Mouse (Mus musculus): ENCODE measurements around the gene Syt11.
"Not testable (repeated sequence)": the region's sequence is repeated elsewhere in the genome, so short reads cannot be mapped to it uniquely, and the experiment has no call there.

Gene Syt11

GRCm38 (mm10) chr3:88755541-88755940 is 19.4 kb downstream of the Syt11 start:
- no peak for DNase-seq (ENCODE audit: low read depth, low spot score)
- H3K36me3 ChIP-seq (ENCODE audit: control insufficient read depth, insufficient read depth, low read length, poor library complexity, severe bottlenecking), result no peaks in the 10 kb centered on the region
- no peaks in the 10 kb centered on the region for H3K27me3 ChIP-seq (ENCODE audit: control insufficient read depth, insufficient read depth, low read length, poor library complexity, severe bottlenecking)

- H3K36me3 ChIP-seq (ENCODE audit: control insufficient read depth, insufficient read depth, low read length, poor library complexity, severe bottlenecking), result no peaks in the 10 kb centered on the region
Observed at GRCm38 (mm10) chr3:88754283-88754682, 20.7 kb downstream of the Syt11 start.

GRCm38 (mm10) chr3:88746871-88747231 is 28.1 kb downstream of the Syt11 start:
- no peaks in the 10 kb centered on the region for H3K27me3 ChIP-seq (ENCODE audit: control insufficient read depth, insufficient read depth, low read length, poor library complexity, severe bottlenecking)
- no peak for DNase-seq (ENCODE audit: low read depth, low spot score)
- no peaks in the 10 kb centered on the region for H3K36me3 ChIP-seq (ENCODE audit: control insufficient read depth, insufficient read depth, low read length, poor library complexity, severe bottlenecking)

More at GRCm38 (mm10) chr3:88754283-88754682, 20.7 kb downstream of the Syt11 start:
- no peaks in the 10 kb centered on the region for H3K27me3 ChIP-seq (ENCODE audit: control insufficient read depth, insufficient read depth, low read length, poor library complexity, severe bottlenecking)
- DNase-seq (ENCODE audit: low read depth, low spot score), result peak; percentile 24

GRCm38 (mm10) chr3:88746139-88746870 is 28.7 kb downstream of the Syt11 start:
- DNase-seq (ENCODE audit: low read depth, low spot score), result no peak
- Histone ChIP-seq H3K36me3 (ENCODE audit: control insufficient read depth, insufficient read depth, low read length, poor library complexity, severe bottlenecking) (no peaks in the 10 kb centered on the region), H3K27me3 (ENCODE audit: control insufficient read depth, insufficient read depth, low read length, poor library complexity, severe bottlenecking) (no peaks in the 10 kb centered on the region)

- Histone ChIP-seq H3K36me3 (ENCODE audit: control insufficient read depth, insufficient read depth, low read length, poor library complexity, severe bottlenecking) (no peaks in the 10 kb centered on the region), H3K27me3 (ENCODE audit: control insufficient read depth, insufficient read depth, low read length, poor library complexity, severe bottlenecking) (no peaks in the 10 kb centered on the region)
- DNase-seq (ENCODE audit: low read depth, low spot score), result no peak
Observed at GRCm38 (mm10) chr3:88745534-88745933, 29.4 kb downstream of the Syt11 start.

DNA sequence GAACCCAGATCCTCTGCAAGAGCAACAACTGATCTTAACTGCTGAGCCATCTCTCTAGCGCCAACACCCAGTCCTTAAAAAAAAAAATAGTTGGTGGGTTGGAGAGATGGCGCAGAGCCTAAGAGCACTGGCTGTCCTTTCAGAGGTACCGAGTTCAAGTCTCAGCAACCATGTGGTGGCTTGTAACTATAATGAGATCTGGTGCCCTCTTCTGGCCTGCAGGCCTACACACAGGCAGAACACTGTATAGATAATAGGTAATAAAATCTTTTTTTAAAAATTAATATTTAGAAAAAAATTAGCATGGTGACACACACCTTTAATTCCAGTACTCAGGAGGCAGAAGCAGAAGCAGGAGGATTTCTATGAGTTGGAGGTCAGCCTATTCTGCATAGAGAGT is 34.8 kb downstream of the Syt11 start:
- Histone ChIP-seq H3K36me3 (ENCODE audit: control insufficient read depth, insufficient read depth, low read length, poor library complexity, severe bottlenecking) (no peaks in the 10 kb centered on the region), H3K27me3 (ENCODE audit: control insufficient read depth, insufficient read depth, low read length, poor library complexity, severe bottlenecking) (no peaks in the 10 kb centered on the region)
- peak; percentile 15 for DNase-seq (ENCODE audit: low read depth, low spot score)

DNA sequence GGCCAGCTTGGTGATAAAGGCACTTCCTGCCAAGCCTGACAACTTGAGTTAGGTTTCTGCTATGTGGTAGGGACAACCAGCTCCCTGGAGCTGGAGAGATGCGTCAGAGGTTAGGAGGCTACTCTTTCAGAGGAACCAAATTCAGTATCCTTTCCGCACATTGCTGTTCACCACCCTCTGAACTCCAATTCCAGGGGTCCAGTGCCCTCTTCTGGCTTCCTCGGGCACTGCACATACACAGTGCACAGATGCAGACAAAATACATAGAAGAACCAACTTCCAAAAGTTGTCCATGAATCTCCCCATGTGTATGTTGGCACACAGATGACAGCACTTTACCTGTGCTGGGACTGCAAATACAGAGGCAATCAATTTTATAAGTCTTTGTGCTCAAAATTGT is 36.3 kb downstream of the Syt11 start:
- no peaks in the 10 kb centered on the region for H3K36me3 ChIP-seq (ENCODE audit: control insufficient read depth, insufficient read depth, low read length, poor library complexity, severe bottlenecking)
- no peaks in the 10 kb centered on the region for H3K27me3 ChIP-seq (ENCODE audit: control insufficient read depth, insufficient read depth, low read length, poor library complexity, severe bottlenecking)
- DNase-seq (ENCODE audit: low read depth, low spot score), result peak; percentile 79

DNA sequence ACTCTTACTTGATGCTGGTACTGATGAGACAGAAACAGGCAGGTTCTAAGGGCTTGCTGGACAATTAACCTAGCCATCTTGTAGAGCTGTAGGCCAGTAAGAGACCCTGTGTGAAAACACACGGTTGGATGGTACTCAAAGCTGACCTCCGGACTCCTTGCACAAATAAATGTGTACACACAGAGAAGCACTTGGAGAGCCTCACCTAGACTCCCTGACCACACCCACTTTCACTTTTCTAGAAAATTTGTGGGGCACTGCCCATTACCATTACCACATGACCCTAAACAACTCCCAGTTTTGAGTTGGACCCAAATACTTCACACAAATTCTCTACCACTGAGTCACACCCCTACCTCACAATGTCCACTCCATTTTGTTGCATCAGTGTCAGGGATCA is 38.4 kb downstream of the Syt11 start:
- H3K27me3 ChIP-seq (ENCODE audit: control insufficient read depth, insufficient read depth, low read length, poor library complexity, severe bottlenecking), result no peaks in the 10 kb centered on the region
- no peak for DNase-seq (ENCODE audit: low read depth, low spot score)
- no peaks in the 10 kb centered on the region for H3K36me3 ChIP-seq (ENCODE audit: control insufficient read depth, insufficient read depth, low read length, poor library complexity, severe bottlenecking)

- Histone ChIP-seq H3K27me3 (ENCODE audit: control insufficient read depth, insufficient read depth, low read length, poor library complexity, severe bottlenecking) (no peaks in the 10 kb centered on the region), H3K36me3 (ENCODE audit: control insufficient read depth, insufficient read depth, low read length, poor library complexity, severe bottlenecking) (0 out of 2 replicates have a peak, but pooled peaks cover 5% of the 10 kb centered on the region)
- no peak for DNase-seq (ENCODE audit: low read depth, low spot score)
Observed at GRCm38 (mm10) chr3:88719098-88719497, 55.9 kb downstream of the Syt11 start.

- no peak for DNase-seq (ENCODE audit: low read depth, low spot score)
- peaks cover 8% of the 10 kb centered on the region; the same call in 1 of the 2 replicates for H3K36me3 ChIP-seq (ENCODE audit: control insufficient read depth, insufficient read depth, low read length, poor library complexity, severe bottlenecking)
Observed at GRCm38 (mm10) chr3:88717831-88718230, 57.1 kb downstream of the Syt11 start.

GRCm38 (mm10) chr3:88717198-88717798 is 57.7 kb downstream of the Syt11 start:
- H3K36me3 ChIP-seq (ENCODE audit: control insufficient read depth, insufficient read depth, low read length, poor library complexity, severe bottlenecking), result peaks cover 10% of the 10 kb centered on the region; the same call in 1 of the 2 replicates
- no peak for DNase-seq (ENCODE audit: low read depth, low spot score)
- H3K27me3 ChIP-seq (ENCODE audit: control insufficient read depth, insufficient read depth, low read length, poor library complexity, severe bottlenecking), result no peaks in the 10 kb centered on the region; the same call in 1 of the 2 replicates

More at GRCm38 (mm10) chr3:88717831-88718230, 57.1 kb downstream of the Syt11 start:
- no peaks in the 10 kb centered on the region; the same call in 1 of the 2 replicates for H3K27me3 ChIP-seq (ENCODE audit: control insufficient read depth, insufficient read depth, low read length, poor library complexity, severe bottlenecking)

DNA sequence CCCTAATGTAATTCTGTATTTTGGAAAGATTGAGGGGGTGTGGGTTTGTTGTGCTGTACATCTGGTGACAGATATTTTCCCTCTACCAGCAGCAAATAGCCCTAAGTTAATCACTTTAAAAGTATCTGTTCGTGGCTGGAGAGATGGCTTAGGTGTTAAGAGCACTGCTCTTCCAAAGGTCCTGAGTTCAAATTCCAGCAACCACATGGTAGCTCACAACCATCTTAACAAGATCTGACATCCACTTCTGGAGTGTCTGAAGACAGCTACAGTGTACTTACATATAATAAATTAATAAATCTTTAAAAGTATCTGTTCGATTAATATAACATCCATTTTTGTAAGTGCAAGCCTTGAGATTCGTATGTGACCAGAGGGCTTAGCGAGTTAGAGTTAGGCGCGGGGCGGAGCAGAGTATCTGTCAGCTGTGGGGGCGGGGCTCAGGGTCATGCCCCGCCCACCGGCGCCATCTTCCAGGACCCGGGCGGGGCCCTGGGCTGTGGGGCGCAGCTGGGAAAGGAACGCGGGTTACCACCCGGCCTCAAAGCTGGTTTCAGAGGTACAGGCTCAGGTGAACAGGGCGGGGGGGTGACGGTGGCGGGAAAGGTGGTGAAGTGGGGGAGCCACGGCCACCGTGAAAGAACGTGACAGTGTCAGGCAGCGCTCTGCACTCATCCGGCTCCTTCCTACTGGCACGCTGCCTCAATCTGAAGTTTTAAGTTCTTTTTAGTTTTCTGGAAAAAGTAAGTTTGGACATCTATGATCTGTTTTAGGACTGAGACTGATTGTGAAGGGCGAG is 58.4 kb downstream of the Syt11 start, which contains the start of gene Rit1:
Gene Rit1, plus strand, starts transcription at position 440 of the 799 bp plus-strand sequence.
- no peaks in the 10 kb centered on the region; the same call in 1 of the 2 replicates for H3K27me3 ChIP-seq (ENCODE audit: control insufficient read depth, insufficient read depth, low read length, poor library complexity, severe bottlenecking)
- DNase-seq (ENCODE audit: low read depth, low spot score), result peak; percentile 89
- H3K36me3 ChIP-seq (ENCODE audit: control insufficient read depth, insufficient read depth, low read length, poor library complexity, severe bottlenecking), result peaks cover 9% of the 10 kb centered on the region; the same call in 1 of the 2 replicates

DNA sequence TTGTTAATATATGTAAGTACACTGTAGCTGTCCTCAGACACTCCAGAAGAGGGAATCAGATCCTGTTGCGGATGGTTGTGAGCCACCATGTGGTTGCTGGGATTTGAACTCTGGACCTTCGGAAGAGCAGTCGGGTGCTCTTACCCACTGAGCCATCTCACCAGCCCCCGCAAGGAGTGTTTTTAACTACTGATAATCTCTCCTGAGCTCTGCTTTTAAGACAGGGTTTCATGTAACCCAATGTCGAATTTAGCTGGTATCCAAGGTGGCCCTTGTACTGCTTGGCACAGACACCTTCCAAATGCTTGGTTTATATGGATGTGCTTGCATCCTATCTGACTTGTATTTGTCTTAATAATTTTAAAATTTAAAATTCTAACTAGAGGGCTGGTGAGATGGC is 59.2 kb downstream of the Syt11 start:
- DNase-seq (ENCODE audit: low read depth, low spot score); H3K27me3 ChIP-seq (ENCODE audit: control insufficient read depth, insufficient read depth, low read length, poor library complexity, severe bottlenecking): not testable (repeated sequence)
- H3K36me3 ChIP-seq (ENCODE audit: control insufficient read depth, insufficient read depth, low read length, poor library complexity, severe bottlenecking), result peaks cover 16% of the 10 kb centered on the region

- no peaks in the 10 kb centered on the region; the same call in 1 of the 2 replicates for H3K27me3 ChIP-seq (ENCODE audit: control insufficient read depth, insufficient read depth, low read length, poor library complexity, severe bottlenecking)
- DNase-seq (ENCODE audit: low read depth, low spot score), result no peak
- peaks cover 20% of the 10 kb centered on the region for H3K36me3 ChIP-seq (ENCODE audit: control insufficient read depth, insufficient read depth, low read length, poor library complexity, severe bottlenecking)
Observed at GRCm38 (mm10) chr3:88714725-88715124, 60.2 kb downstream of the Syt11 start.

- no peak for DNase-seq (ENCODE audit: low read depth, low spot score)
- peaks cover 23% of the 10 kb centered on the region for H3K36me3 ChIP-seq (ENCODE audit: control insufficient read depth, insufficient read depth, low read length, poor library complexity, severe bottlenecking)
- no peaks in the 10 kb centered on the region; the same call in 1 of the 2 replicates for H3K27me3 ChIP-seq (ENCODE audit: control insufficient read depth, insufficient read depth, low read length, poor library complexity, severe bottlenecking)
Observed at GRCm38 (mm10) chr3:88713709-88714108, 61.3 kb downstream of the Syt11 start.
